Mouse (Mus musculus) layer of hippocampus, postnatal 10 days (tissue): ENCODE results near the gene Angpt4. TPM values are rescaled to one million over a fixed set of nuclear protein-coding genes. Genes with fewer than 3 reads are reported as not detected.

Experiments
- DNase-seq, 2 experiments: peaks; one replicate each; pipeline ENCODE4 v3.0.0; 2021; ENCODE audit warnings: low spot score in 2 of 2
- total RNA-seq, 2 experiments: library from RNA; stranded (reverse); gene quantifications; 2 replicates each; pipeline ENCODE4 v1.2.3; 2021

Angpt4 gene
- total RNA-seq, 2 experiments from 2014 or later: not detected

GRCm38 (mm10) chr2:151961284-151962196 is 50.5 kb downstream of the Angpt4 start:
- no peak for DNase-seq

- DNase-seq: peak; percentile 67 to 71
These were observed 51.5 kb downstream of the Angpt4 start for GRCm38 (mm10) chr2:151962474-151962873.

GRCm38 (mm10) chr2:151963319-151963718 is 52.3 kb downstream of the Angpt4 start:
- no peak for DNase-seq

- peak in 1 of 2 experiments; percentile 22 for DNase-seq
These were observed 53.0 kb downstream of the Angpt4 start for GRCm38 (mm10) chr2:151964052-151964451.

GRCm38 (mm10) chr2:151967176-151967750 is 56.3 kb downstream of the Angpt4 start:
- DNase-seq: peak in 1 of 2 experiments; percentile 47

- no peak for DNase-seq
These were observed 56.8 kb downstream of the Angpt4 start for GRCm38 (mm10) chr2:151967792-151968191.

- peak in 1 of 2 experiments; percentile 21 for DNase-seq
These were observed 57.4 kb downstream of the Angpt4 start for GRCm38 (mm10) chr2:151968451-151968850.

GRCm38 (mm10) chr2:151968986-151969385 is 58.0 kb downstream of the Angpt4 start:
- peak in 1 of 2 experiments; percentile 16 for DNase-seq

- DNase-seq: no peak
These were observed 58.4 kb downstream of the Angpt4 start for GRCm38 (mm10) chr2:151969396-151969795.

GRCm38 (mm10) chr2:151970191-151971172 is 59.5 kb downstream of the Angpt4 start:
- DNase-seq: peak; percentile 69 to 80

- no peak for DNase-seq
These were observed 60.7 kb downstream of the Angpt4 start for GRCm38 (mm10) chr2:151971748-151972147.

GRCm38 (mm10) chr2:151972880-151973594 is 62.0 kb downstream of the Angpt4 start:
- peak in 1 of 2 experiments; percentile 36 for DNase-seq

GRCm38 (mm10) chr2:151973595-151974562 is 62.9 kb downstream of the Angpt4 start:
- no peak for DNase-seq

- DNase-seq: no peak
These were observed 64.3 kb downstream of the Angpt4 start for GRCm38 (mm10) chr2:151975295-151975694.

GRCm38 (mm10) chr2:151976067-151976466 is 65.1 kb downstream of the Angpt4 start:
- no peak for DNase-seq

- peak in 1 of 2 experiments; percentile 18 for DNase-seq
These were observed 66.9 kb downstream of the Angpt4 start for GRCm38 (mm10) chr2:151977689-151978440.

GRCm38 (mm10) chr2:151978494-151978893 is 67.5 kb downstream of the Angpt4 start:
- no peak for DNase-seq
